Mouse (Mus musculus) kidney, embryonic 15.5 days (tissue): ENCODE data around the gene Slc22a14. TPM values are rescaled to one million over a fixed set of nuclear protein-coding genes. Genes with fewer than 3 reads are reported as not detected.

Experiments used
- ATAC-seq: fragments of 200-750 bp; cut with Nextera tagmentation; replicated peaks from 2 replicates; pipeline ENCODE4 v1.8.0; 2017; ENCODE audit warnings: moderate TSS enrichment; ENCODE audit not compliant: low FRiP score
- H3K27ac ChIP-seq: fragments of 300-500 bp; sonication (generic); 2 replicates; pipeline ENCODE4 v1.5.1; 2015; ENCODE audit warnings: mild to moderate bottlenecking, inconsistent platforms
- H3K27me3 ChIP-seq: fragments of 300-500 bp; sonication (generic); 2 replicates; pipeline ENCODE4 v1.6.1; 2015; ENCODE audit warnings: inconsistent platforms
- H3K36me3 ChIP-seq: fragments of 300-500 bp; sonication (generic); 2 replicates; pipeline ENCODE4 v1.6.1; 2015; ENCODE audit warnings: inconsistent platforms
- H3K4me1 ChIP-seq: fragments of 300-500 bp; sonication (generic); 2 replicates; pipeline ENCODE4 v1.6.1; 2015; ENCODE audit warnings: inconsistent platforms
- H3K4me2 ChIP-seq: fragments of 300-500 bp; sonication (generic); 2 replicates; pipeline ENCODE4 v1.6.1; 2015; ENCODE audit warnings: moderate library complexity, mild to moderate bottlenecking, inconsistent platforms
- H3K4me3 ChIP-seq: fragments of 300-500 bp; sonication (generic); replicated peaks from 2 replicates; pipeline ENCODE4 v1.5.1; 2015; ENCODE audit warnings: mild to moderate bottlenecking, inconsistent platforms
- H3K9ac ChIP-seq: fragments of 300-500 bp; sonication (generic); 2 replicates; pipeline ENCODE4 v1.6.1; 2015; ENCODE audit warnings: mild to moderate bottlenecking, inconsistent platforms
- H3K9me3 ChIP-seq: fragments of 300-500 bp; sonication (generic); replicated peaks from 2 replicates; pipeline ENCODE4 v1.6.1; 2016; ENCODE audit warnings: inconsistent platforms
- WGBS: fragments of 180-500 bp; shearing (Covaris S2); methylation state at CpG from one replicate; pipeline ENCODE4 v1.1.7; 2015; ENCODE audit warnings: mixed read lengths; 5-methylcytosine and 5-hydroxymethylcytosine counted together
- polyA plus RNA-seq: library from polyadenylated mRNA; unstranded; fragments of >200 nt; fragmentation: Nextera tagmentation; extraction: Ambion mirVana; gene quantifications from 2 replicates; pipeline ENCODE4 v1.2.1, GENCODE M21; 2015

Gene Slc22a14
- 0.30 TPM in 1 of 2 replicates, not detected in the other for polyA plus RNA-seq

GRCm38 (mm10) chr9:119365284-119365683 is at the start of gene Slc22a14:
Slc22a14 (minus strand) TSS chr9:119365553.
- Histone ChIP-seq H3K27me3 (no peaks in the 10 kb centered on the region), H3K4me3 (no peak within 1 kb of the TSS), H3K4me2 (no peak within 1 kb of the TSS), H3K9ac (no peak within 1 kb of the TSS), H3K27ac (no peak within 1 kb of the TSS), H3K36me3 (peaks cover 21% of the 10 kb centered on the region; the same call in 1 of the 2 replicates), H3K9me3 (no peaks in the 10 kb centered on the region), H3K4me1 (peaks cover 8% of the 10 kb centered on the region; the same call in 1 of the 2 replicates)
- no peak for ATAC-seq
- 45% methylated on average over 7 of the region's 7 CpGs for WGBS

GRCm38 (mm10) chr9:119409864-119410263 is 44.5 kb upstream of the Slc22a14 start:
- Histone ChIP-seq H3K9me3 (peaks cover 7% of the 10 kb centered on the region; the same call in 1 of the 2 replicates), H3K36me3 (peaks cover 24% of the 10 kb centered on the region), H3K4me1 (peaks cover 49% of the 10 kb centered on the region), H3K27me3 (no peaks in the 10 kb centered on the region), H3K27ac (peak overlapping the region; percentile 84), H3K9ac (no peak overlapping the region), H3K4me2 (no peak overlapping the region), H3K4me3 (no peak overlapping the region)
- 26% methylated on average over 5 of the region's 5 CpGs for WGBS
- ATAC-seq = no peak

- Histone ChIP-seq H3K4me2 (peak overlapping the region; percentile 27; the same call in 1 of the 2 replicates), H3K27ac (peak overlapping the region; percentile 84)
These were observed 43.7 kb upstream of the Slc22a14 start for GRCm38 (mm10) chr9:119408898-119409664.

GRCm38 (mm10) chr9:119407884-119408283 is 42.5 kb upstream of the Slc22a14 start:
- Histone ChIP-seq H3K9me3 (peaks cover 3% of the 10 kb centered on the region; the same call in 1 of the 2 replicates), H3K9ac (no peak overlapping the region), H3K27ac (peak overlapping the region; percentile 84), H3K36me3 (peaks cover 18% of the 10 kb centered on the region), H3K4me3 (0 out of 2 replicates have a peak overlapping the region, but pooled peaks have one; percentile 15), H3K4me2 (peak overlapping the region; percentile 47), H3K27me3 (no peaks in the 10 kb centered on the region), H3K4me1 (peaks cover 66% of the 10 kb centered on the region)
- peak; percentile 57 for ATAC-seq
- 57% methylated on average over 15 of the region's 15 CpGs for WGBS

More at GRCm38 (mm10) chr9:119408898-119409664, 43.7 kb upstream of the Slc22a14 start:
- Histone ChIP-seq H3K27me3 (no peaks in the 10 kb centered on the region), H3K36me3 (peaks cover 24% of the 10 kb centered on the region), H3K4me3 (no peak overlapping the region), H3K9me3 (peaks cover 7% of the 10 kb centered on the region; the same call in 1 of the 2 replicates), H3K9ac (0 out of 2 replicates have a peak overlapping the region, but pooled peaks have one; percentile 8), H3K4me1 (peaks cover 56% of the 10 kb centered on the region)
- 55% methylated on average over 11 of the region's 11 CpGs for WGBS
- ATAC-seq = peak; percentile 53

- WGBS = 67% methylated on average over 5 of the region's 5 CpGs
- peak overlapping the region; percentile 68 for H3K4me3 ChIP-seq
- no peaks in the 10 kb centered on the region for H3K36me3 ChIP-seq
- H3K4me2 ChIP-seq = peak overlapping the region; percentile 96
- no peak for ATAC-seq
- H3K4me1 ChIP-seq = peaks cover 61% of the 10 kb centered on the region
- no peaks in the 10 kb centered on the region for H3K9me3 ChIP-seq
- no peak overlapping the region for H3K27ac ChIP-seq
- H3K27me3 ChIP-seq = no peaks in the 10 kb centered on the region
- peak overlapping the region; percentile 95; the same call in 1 of the 2 replicates for H3K9ac ChIP-seq
These were observed 38.7 kb upstream of the Slc22a14 start for GRCm38 (mm10) chr9:119404090-119404489.

- Histone ChIP-seq H3K36me3 (no peaks in the 10 kb centered on the region), H3K9me3 (no peaks in the 10 kb centered on the region), H3K4me3 (peak overlapping the region; percentile 68), H3K4me1 (peaks cover 53% of the 10 kb centered on the region), H3K27me3 (no peaks in the 10 kb centered on the region), H3K9ac (peak overlapping the region; percentile 95), H3K27ac (peak overlapping the region; percentile 98), H3K4me2 (peak overlapping the region; percentile 96)
- under 1% methylated on average over 26 of the region's 26 CpGs for WGBS
- ATAC-seq = peak; percentile 27; the same call in 1 of the 2 replicates
These were observed 37.9 kb upstream of the Slc22a14 start for GRCm38 (mm10) chr9:119403236-119403641.

GRCm38 (mm10) chr9:119402253-119403235 is 37.2 kb upstream of the Slc22a14 start:
- Histone ChIP-seq H3K9me3 (no peaks in the 10 kb centered on the region), H3K4me3 (peak overlapping the region; percentile 68), H3K36me3 (no peaks in the 10 kb centered on the region), H3K9ac (peak overlapping the region; percentile 95), H3K27ac (peak overlapping the region; percentile 98), H3K4me1 (peaks cover 46% of the 10 kb centered on the region), H3K27me3 (no peaks in the 10 kb centered on the region), H3K4me2 (peak overlapping the region; percentile 96)
- no peak; the same call in 1 of the 2 replicates for ATAC-seq
- WGBS = under 1% methylated on average over 116 of the region's 127 CpGs

- peaks cover 38% of the 10 kb centered on the region for H3K4me1 ChIP-seq
- peak within 1 kb of the TSS; percentile 96 for H3K4me2 ChIP-seq
- peak within 1 kb of the TSS; percentile 68 for H3K4me3 ChIP-seq
- H3K27me3 ChIP-seq = no peaks in the 10 kb centered on the region
- peak within 1 kb of the TSS; percentile 98 for H3K27ac ChIP-seq
- no peaks in the 10 kb centered on the region for H3K9me3 ChIP-seq
- peak within 1 kb of the TSS; percentile 95 for H3K9ac ChIP-seq
- ATAC-seq = peak; percentile 96
- H3K36me3 ChIP-seq = no peaks in the 10 kb centered on the region
- 0% methylated on average over 19 of the region's 32 CpGs for WGBS
These were observed 36.5 kb upstream of the Slc22a14 start, which contains the start of gene Acvr2b for GRCm38 (mm10) chr9:119401801-119402214. Acvr2b (plus strand) TSS chr9:119402118.

- peak overlapping the region; percentile 96 for H3K4me2 ChIP-seq
- H3K4me3 ChIP-seq = peak overlapping the region; percentile 68
- peaks cover 37% of the 10 kb centered on the region for H3K4me1 ChIP-seq
- 0 out of 2 replicates have a peak overlapping the region, but pooled peaks have one; percentile 18 for H3K27ac ChIP-seq
- no peaks in the 10 kb centered on the region for H3K27me3 ChIP-seq
- no peaks in the 10 kb centered on the region for H3K36me3 ChIP-seq
- peak overlapping the region; percentile 19; the same call in 1 of the 2 replicates for H3K9ac ChIP-seq
- WGBS = 6% methylated on average over 7 of the region's 7 CpGs
- ATAC-seq = no peak; the same call in 1 of the 2 replicates
- no peaks in the 10 kb centered on the region for H3K9me3 ChIP-seq
These were observed 36.0 kb upstream of the Slc22a14 start for GRCm38 (mm10) chr9:119401351-119401750.

GRCm38 (mm10) chr9:119394808-119395207 is 29.5 kb upstream of the Slc22a14 start:
- 84% methylated on average over 1 of the region's 1 CpGs for WGBS
- Histone ChIP-seq H3K36me3 (peaks cover 4% of the 10 kb centered on the region; the same call in 1 of the 2 replicates), H3K9me3 (no peaks in the 10 kb centered on the region), H3K27me3 (no peaks in the 10 kb centered on the region), H3K9ac (no peak overlapping the region), H3K4me2 (no peak overlapping the region), H3K4me1 (no peaks in the 10 kb centered on the region), H3K4me3 (no peak overlapping the region), H3K27ac (no peak overlapping the region)
- ATAC-seq = no peak

- H3K4me1 ChIP-seq = no peaks in the 10 kb centered on the region
- H3K9me3 ChIP-seq = no peaks in the 10 kb centered on the region
- no peak overlapping the region for H3K4me3 ChIP-seq
- ATAC-seq = no peak
- peaks cover 8% of the 10 kb centered on the region for H3K36me3 ChIP-seq
- no peak overlapping the region for H3K27ac ChIP-seq
- no peak overlapping the region for H3K4me2 ChIP-seq
- no peaks in the 10 kb centered on the region for H3K27me3 ChIP-seq
- no peak overlapping the region for H3K9ac ChIP-seq
- WGBS = 91% methylated on average over 2 of the region's 2 CpGs
These were observed 24.9 kb upstream of the Slc22a14 start for GRCm38 (mm10) chr9:119390214-119390613.
